Comparison of ENCODE assay signal across 12 mouse cellular contexts in the genomic region with DNA sequence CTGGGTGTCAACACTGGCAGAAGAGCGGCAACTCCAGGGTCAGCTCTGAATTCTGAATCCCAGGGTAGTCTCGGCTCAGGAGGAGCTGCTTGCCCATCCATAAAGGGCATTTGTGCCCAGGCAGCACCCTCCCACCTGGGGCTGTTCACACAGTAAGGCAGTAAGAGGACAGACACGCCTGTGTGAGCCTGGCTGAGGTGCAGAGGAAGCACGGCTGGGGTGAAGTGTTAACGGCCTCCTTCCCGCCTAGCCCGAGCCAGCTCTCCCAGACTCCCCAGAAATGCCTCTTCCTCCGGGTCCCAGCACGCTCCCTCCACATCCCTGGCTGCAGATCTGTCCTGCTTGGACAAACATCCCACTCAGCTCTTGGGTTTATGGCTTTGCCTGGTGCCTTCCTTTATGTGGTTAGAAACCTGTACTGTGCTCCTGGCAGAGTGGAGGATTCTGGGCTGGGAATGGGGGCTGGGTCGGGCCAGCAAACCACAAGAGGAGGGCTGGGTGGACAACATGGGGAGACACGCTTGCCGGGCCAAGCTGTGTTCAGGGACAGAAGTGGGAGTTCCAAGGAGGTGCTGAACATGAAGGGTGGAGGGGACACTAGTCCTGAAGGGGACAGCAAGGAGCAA. TPM values are rescaled to one million over a fixed set of nuclear protein-coding genes. Genes with fewer than 3 reads are reported as not detected.
DNase-seq lines count a peak whose midpoint lies in the region; ATAC-seq and TF ChIP-seq lines count a peak whose summit lies in the region.
"Had no signal": no experiment of that assay in that cellular context is flagged by ENCODE, and none has a peak within 500 bp of the region (broad histone marks: within the 10 kb centered on the region; RNA-seq: fewer than 3 reads in every experiment).

No protein-coding gene starts in this region.

- H3K4me1 ChIP-seq in hindbrain, embryonic 10.5 days (replicated peaks), result peaks cover 59% of the 10 kb centered on the region
- no peaks in the 10 kb centered on the region for H3K4me1 ChIP-seq in hindbrain, embryonic 14.5 days (replicated peaks; ENCODE audit: control insufficient read depth, insufficient read depth, low read length)
- peaks cover 31% of the 10 kb centered on the region for H3K4me1 ChIP-seq in bone marrow, adult 2 months (ENCODE audit: control insufficient read depth, insufficient read depth, low read length)
- H3K4me1 ChIP-seq in kidney, adult 2 months (ENCODE audit: control insufficient read depth, insufficient read depth, low read length), result peaks cover 40% of the 10 kb centered on the region
- peaks cover 48% of the 10 kb centered on the region for H3K4me1 ChIP-seq in limb, embryonic 14.5 days (ENCODE audit: control insufficient read depth, insufficient read depth, low read length)

- WGBS in hindbrain, embryonic 10.5 days, result 62% methylated on average over 12 of the region's 12 CpGs
- WGBS in hindbrain, embryonic 14.5 days, result 64% methylated on average over 12 of the region's 12 CpGs
- 16% methylated on average over 12 of the region's 12 CpGs for WGBS in bone marrow, adult 2 months
- 22% methylated on average over 12 of the region's 12 CpGs for WGBS in kidney, adult 2 months
- 26% methylated on average over 12 of the region's 12 CpGs for WGBS in limb, embryonic 14.5 days

- DNase-seq in hindbrain, embryonic 10.5 days (ENCODE audit: low spot score), result no peak
- no peak for DNase-seq in hindbrain, embryonic 14.5 days (ENCODE audit: low spot score)
- peak; percentile 78 for DNase-seq in kidney, adult 2 months
- no peak for DNase-seq in limb, embryonic 14.5 days (ENCODE audit: low spot score)
- DNase-seq in layer of hippocampus, postnatal 25 days (ENCODE audit: extremely low spot score in 1 of 2, low spot score in 1 of 2), result no peak
- DNase-seq: cerebellum, adult 11-12 months; left cerebral cortex, postnatal 4 days; retina, postnatal 1 day had no signal

- TF ChIP-seq CTCF in bone marrow, adult 2 months (IDR thresholded peaks at IDR 0.05; ENCODE audit: control insufficient read depth, insufficient read depth, low read length), result no peak
- no peak for TF ChIP-seq CTCF in kidney, adult 2 months (conservative IDR thresholded peaks at IDR 0.05; ENCODE audit: insufficient read depth, insufficient read length, low read depth, low read length)

- H3K27ac ChIP-seq in hindbrain, embryonic 10.5 days, result peak overlapping the region; percentile 57
- no peak overlapping the region for H3K27ac ChIP-seq in hindbrain, embryonic 14.5 days
- H3K27ac ChIP-seq in bone marrow, adult 2 months (ENCODE audit: control insufficient read depth, insufficient read depth, low read depth, low read length, poor library complexity), result peak overlapping the region; percentile 39
- peak overlapping the region; percentile 22; the same call in 1 of the 2 replicates for H3K27ac ChIP-seq in kidney, adult 2 months (ENCODE audit: insufficient read depth, low read depth, low read length)
- peak overlapping the region; percentile 19; the same call in 1 of the 2 replicates for H3K27ac ChIP-seq in limb, embryonic 14.5 days (replicated peaks; ENCODE audit: low read depth, low read length)
- H3K27ac ChIP-seq: hindbrain, postnatal 0 days had no signal

- no peak for TF ChIP-seq POLR2A in bone marrow, adult 2 months (IDR thresholded peaks at IDR 0.05; ENCODE audit: borderline replicate concordance, control insufficient read depth, low read depth, low read length)
- TF ChIP-seq POLR2A in kidney, adult 2 months (IDR thresholded peaks at IDR 0.05; ENCODE audit: low read depth, low read length), result no peak
- no peak for TF ChIP-seq POLR2A in limb, embryonic 14.5 days (IDR thresholded peaks at IDR 0.05; ENCODE audit: borderline replicate concordance, extremely low read depth, insufficient read depth, insufficient read length)

- peaks cover 14% of the 10 kb centered on the region; the same call in 1 of the 2 replicates for H3K27me3 ChIP-seq in hindbrain, embryonic 10.5 days (ENCODE audit: insufficient read depth, poor library complexity, severe bottlenecking)
- H3K27me3 ChIP-seq in hindbrain, embryonic 14.5 days (ENCODE audit: control insufficient read depth, insufficient read depth, low read length), result no peaks in the 10 kb centered on the region
- no peaks in the 10 kb centered on the region for H3K27me3 ChIP-seq in kidney, adult 2 months (replicated peaks; ENCODE audit: control insufficient read depth, insufficient read depth, low read length)
- no peaks in the 10 kb centered on the region for H3K27me3 ChIP-seq in limb, embryonic 14.5 days (ENCODE audit: control insufficient read depth, insufficient read depth, low read length)

- H3K36me3 ChIP-seq in hindbrain, embryonic 10.5 days, result no peaks in the 10 kb centered on the region
- no peaks in the 10 kb centered on the region for H3K36me3 ChIP-seq in hindbrain, embryonic 14.5 days (replicated peaks; ENCODE audit: control insufficient read depth, insufficient read depth)
- no peaks in the 10 kb centered on the region for H3K36me3 ChIP-seq in kidney, adult 2 months (ENCODE audit: control insufficient read depth, insufficient read depth, low read length)
- no peaks in the 10 kb centered on the region for H3K36me3 ChIP-seq in limb, embryonic 14.5 days (ENCODE audit: control insufficient read depth, insufficient read depth, low read length)

- H3K9ac ChIP-seq in hindbrain, embryonic 14.5 days, result no peak overlapping the region
- no peak overlapping the region for H3K9ac ChIP-seq in limb, embryonic 14.5 days (ENCODE audit: low read depth, low read length, severe bottlenecking)

- no peak overlapping the region for H3K4me3 ChIP-seq in hindbrain, embryonic 10.5 days
- H3K4me3 ChIP-seq in hindbrain, embryonic 14.5 days (replicated peaks; ENCODE audit: low read length), result no peak overlapping the region
- no peak overlapping the region for H3K4me3 ChIP-seq in bone marrow, adult 2 months (replicated peaks; ENCODE audit: control insufficient read depth, low read depth, low read length)
- no peak overlapping the region for H3K4me3 ChIP-seq in kidney, adult 2 months (ENCODE audit: insufficient read depth, low read depth, low read length)
- H3K4me3 ChIP-seq in limb, embryonic 14.5 days (replicated peaks; ENCODE audit: low read length), result no peak overlapping the region

- ATAC-seq in hindbrain, embryonic 14.5 days (ENCODE audit: low FRiP score), result no peak
- ATAC-seq in limb, embryonic 14.5 days (ENCODE audit: low FRiP score, low read depth), result peak; percentile 35; the same call in 1 of the 2 replicates
- ATAC-seq in monocyte, adult 5-6 weeks (replicated peaks; ENCODE audit: insufficient number of reproducible peaks, low FRiP score, low TSS enrichment, poor library complexity, severe bottlenecking), result no peak
- ATAC-seq in cerebellum, adult (ENCODE audit: insufficient number of reproducible peaks, low FRiP score, low TSS enrichment), result no peak
- ATAC-seq: hindbrain, postnatal 0 days had no signal

- no peaks in the 10 kb centered on the region for H3K9me3 ChIP-seq in hindbrain, embryonic 10.5 days
- no peaks in the 10 kb centered on the region for H3K9me3 ChIP-seq in hindbrain, embryonic 14.5 days (ENCODE audit: control insufficient read depth, low read length)
- H3K9me3 ChIP-seq in limb, embryonic 14.5 days (ENCODE audit: control insufficient read depth, low read length), result no peaks in the 10 kb centered on the region

- H3K4me2 ChIP-seq in hindbrain, embryonic 14.5 days (replicated peaks), result no peak overlapping the region
- H3K4me2 ChIP-seq in limb, embryonic 14.5 days (replicated peaks; ENCODE audit: low read depth, low read length, severe bottlenecking), result no peak overlapping the region

RNA-seq across cellular contexts. Expression of gene Zfp36l2, which starts 44.4 kb away (rescaled TPM):
- polyA plus RNA-seq in hindbrain, embryonic 10.5 days (2016; fragmentation: Nextera tagmentation; extraction: Ambion mirVana), result 9.3 and 9.9 TPM in 2 replicates
- 6.8 and 7.9 TPM in 2 replicates for polyA plus RNA-seq in hindbrain, embryonic 14.5 days (2014; fragmentation: Nextera tagmentation; extraction: Ambion mirVana)
- polyA plus RNA-seq in bone marrow, adult 2 months (2011; ENCODE audit: insufficient read depth, insufficient read length, low replicate concordance, missing spikeins), result 45.8 and 74.0 TPM in 2 replicates
- 34.3 and 45.8 TPM in 2 replicates for polyA plus RNA-seq in kidney, adult 2 months (2012; rRNA removed)
- polyA plus RNA-seq in limb, embryonic 14.5 days (2012; rRNA removed), result 80.1 and 113 TPM in 2 replicates
- polyA plus RNA-seq in limb, embryonic 14.5 days (2014; fragmentation: Nextera tagmentation; extraction: Ambion mirVana), result 30.9 and 32.6 TPM in 2 replicates
- total RNA-seq in layer of hippocampus, postnatal 25 days (2021), result 10 to 100 TPM; 26.6 to 28.7 TPM
- total RNA-seq in monocyte, adult 5-6 weeks (2017), result 346 to 394 TPM (median 381 TPM) in 3 replicates
